Mouse (Mus musculus): ENCODE measurements around the gene Tpm4.

Gene Tpm4

GRCm38 (mm10) chr8:72189417-72190214, 54.8 kb downstream of the Tpm4 start, which contains the start of gene Hsh2d:
Hsh2d (plus strand) TSS chr8:72189638.
- no peak for DNase-seq (ENCODE audit: low spot score in 2 of 2)

GRCm38 (mm10) chr8:72190215-72190539, 55.4 kb downstream of the Tpm4 start:
- no peak for DNase-seq (ENCODE audit: low spot score in 2 of 2)

- DNase-seq (ENCODE audit: low spot score in 2 of 2), result no peak
Measured at GRCm38 (mm10) chr8:72192065-72192464, 57.3 kb downstream of the Tpm4 start.

- no peak for DNase-seq (ENCODE audit: low spot score in 2 of 2)
Measured at GRCm38 (mm10) chr8:72197997-72198396, 63.2 kb downstream of the Tpm4 start.
